Mouse (Mus musculus) bone marrow, adult 2 months (tissue): ENCODE measurements around the gene Hils1. TPM values are rescaled to one million over a fixed set of nuclear protein-coding genes. Genes with fewer than 3 reads are reported as not detected.
"Not testable (repeated sequence)": the region's sequence is repeated elsewhere in the genome, so short reads cannot be mapped to it uniquely, and the experiment has no call there.

Experiments
- H3K27ac ChIP-seq: fragments of 200-500 bp; 2 replicates; pipeline ENCODE4 v1.5.1; 2012; ENCODE audit warnings: low read depth, mild to moderate bottlenecking, control low read depth, inconsistent platforms, low read length; ENCODE audit not compliant: control insufficient read depth, poor library complexity, insufficient read depth
- H3K4me1 ChIP-seq: fragments of 200-500 bp; 2 replicates; pipeline ENCODE4 v1.6.1; 2011; ENCODE audit warnings: low read length; ENCODE audit not compliant: control insufficient read depth, insufficient read depth
- H3K4me3 ChIP-seq: fragments of 200-500 bp; replicated peaks from 2 replicates; pipeline ENCODE3; 2011; ENCODE audit warnings: mild to moderate bottlenecking, low read depth, low read length, control low read depth; ENCODE audit not compliant: control insufficient read depth
- CTCF ChIP-seq: fragments of 200-500 bp; IDR thresholded peaks from 2 replicates; pipeline ENCODE4 v1.5.1; 2011; ENCODE audit warnings: low read length, control low read depth; ENCODE audit not compliant: control insufficient read depth, insufficient read depth
- POLR2A ChIP-seq: fragments of 200-500 bp; IDR thresholded peaks from 2 replicates; pipeline ENCODE4 v1.6.1; 2011; ENCODE audit warnings: low read depth, mild to moderate bottlenecking, control low read depth, low read length, borderline replicate concordance; ENCODE audit not compliant: control insufficient read depth
- WGBS: fragments of 180-500 bp; shearing (Covaris S2); methylation state at CpG from one replicate; pipeline ENCODE4 v1.1.7; 2018; 5-methylcytosine and 5-hydroxymethylcytosine counted together
- polyA plus RNA-seq: library from polyadenylated mRNA; stranded (reverse); fragments of >200 nt; gene quantifications from 2 replicates; pipeline ENCODE4 v1.2.4, GENCODE M21; 2011; ENCODE audit warnings: low replicate concordance; ENCODE audit not compliant: missing spikeins, insufficient read depth, insufficient read length

The Hils1 gene
- polyA plus RNA-seq, 1 experiment = not detected

- no peak overlapping the region for H3K4me3 ChIP-seq
- no peak overlapping the region; the same call in 1 of the 2 replicates for H3K27ac ChIP-seq
- H3K4me1 ChIP-seq = peaks cover 1% of the 10 kb centered on the region; the same call in 1 of the 2 replicates
- 44% methylated on average over 4 of the region's 4 CpGs for WGBS
- TF ChIP-seq POLR2A (no peak), CTCF (no peak)
These were observed 38.6 kb downstream of the Hils1 start for GRCm38 (mm10) chr11:95006038-95006437.

DNA sequence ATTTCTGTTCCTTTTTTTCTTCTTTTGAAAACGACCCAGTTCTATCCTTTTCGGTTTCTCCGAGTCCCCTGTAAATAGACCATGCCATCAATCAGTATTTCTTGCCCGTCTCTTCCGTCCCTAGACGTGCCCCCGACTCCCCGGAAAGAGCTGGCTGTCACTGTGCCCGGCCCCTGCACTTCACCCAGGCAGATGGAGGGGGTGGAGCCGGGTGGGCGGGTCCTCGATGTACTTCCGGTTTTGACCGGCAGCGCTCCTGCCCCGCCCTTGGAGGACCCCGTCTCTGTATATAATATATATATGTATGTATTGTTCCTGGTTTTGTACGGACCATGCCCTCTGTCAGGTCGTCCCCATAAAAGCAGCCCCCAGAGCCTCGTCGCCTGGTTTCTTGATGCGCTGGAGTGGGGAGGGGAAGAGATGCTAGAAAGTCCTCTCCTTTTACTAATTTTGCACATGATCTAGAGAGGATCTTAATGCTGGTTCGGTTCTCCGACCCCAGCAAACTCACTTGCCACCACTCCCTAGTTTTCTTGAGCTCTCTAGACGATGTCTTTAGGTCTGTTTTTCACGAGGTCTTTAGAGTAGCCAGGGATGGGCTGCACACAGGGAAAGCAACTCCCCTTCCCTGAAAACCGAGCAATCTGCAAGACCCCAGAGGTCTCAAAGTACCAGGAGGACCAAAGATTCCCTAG, 39.3 kb downstream of the Hils1 start:
- Histone ChIP-seq H3K27ac (0 out of 2 replicates have a peak overlapping the region, but pooled peaks have one; percentile 34), H3K4me3 (peak overlapping the region; percentile 67), H3K4me1 (peaks cover 1% of the 10 kb centered on the region; the same call in 1 of the 2 replicates)
- 2% methylated on average over 27 of the region's 27 CpGs for WGBS
- no peak for TF ChIP-seq POLR2A
- TF ChIP-seq CTCF = no peak

DNA sequence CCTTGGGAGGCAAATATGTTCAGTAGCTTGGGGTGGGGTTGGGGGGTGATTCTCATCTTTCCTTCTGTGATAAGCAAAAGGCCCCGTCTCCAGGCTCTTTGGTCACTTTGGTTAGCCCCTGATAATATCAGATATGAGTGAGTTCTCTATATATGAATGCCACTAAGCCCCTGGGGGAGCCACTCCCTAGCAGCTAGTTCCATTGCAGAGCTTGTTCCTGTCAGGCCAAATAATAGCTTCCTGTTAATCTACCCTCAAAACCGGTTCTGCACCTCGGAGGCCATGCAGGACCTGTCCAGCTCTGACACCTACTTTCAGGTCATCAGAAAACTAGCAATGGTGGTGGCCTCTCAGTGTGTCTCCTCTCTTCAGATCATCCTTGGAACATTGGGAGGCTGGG, 40.0 kb downstream of the Hils1 start:
- H3K4me3 ChIP-seq = no peak overlapping the region
- peaks cover 1% of the 10 kb centered on the region; the same call in 1 of the 2 replicates for H3K4me1 ChIP-seq
- 3% methylated on average over 3 of the region's 3 CpGs for WGBS
- no peak for TF ChIP-seq CTCF
- no peak for TF ChIP-seq POLR2A
- H3K27ac ChIP-seq = no peak overlapping the region

DNA sequence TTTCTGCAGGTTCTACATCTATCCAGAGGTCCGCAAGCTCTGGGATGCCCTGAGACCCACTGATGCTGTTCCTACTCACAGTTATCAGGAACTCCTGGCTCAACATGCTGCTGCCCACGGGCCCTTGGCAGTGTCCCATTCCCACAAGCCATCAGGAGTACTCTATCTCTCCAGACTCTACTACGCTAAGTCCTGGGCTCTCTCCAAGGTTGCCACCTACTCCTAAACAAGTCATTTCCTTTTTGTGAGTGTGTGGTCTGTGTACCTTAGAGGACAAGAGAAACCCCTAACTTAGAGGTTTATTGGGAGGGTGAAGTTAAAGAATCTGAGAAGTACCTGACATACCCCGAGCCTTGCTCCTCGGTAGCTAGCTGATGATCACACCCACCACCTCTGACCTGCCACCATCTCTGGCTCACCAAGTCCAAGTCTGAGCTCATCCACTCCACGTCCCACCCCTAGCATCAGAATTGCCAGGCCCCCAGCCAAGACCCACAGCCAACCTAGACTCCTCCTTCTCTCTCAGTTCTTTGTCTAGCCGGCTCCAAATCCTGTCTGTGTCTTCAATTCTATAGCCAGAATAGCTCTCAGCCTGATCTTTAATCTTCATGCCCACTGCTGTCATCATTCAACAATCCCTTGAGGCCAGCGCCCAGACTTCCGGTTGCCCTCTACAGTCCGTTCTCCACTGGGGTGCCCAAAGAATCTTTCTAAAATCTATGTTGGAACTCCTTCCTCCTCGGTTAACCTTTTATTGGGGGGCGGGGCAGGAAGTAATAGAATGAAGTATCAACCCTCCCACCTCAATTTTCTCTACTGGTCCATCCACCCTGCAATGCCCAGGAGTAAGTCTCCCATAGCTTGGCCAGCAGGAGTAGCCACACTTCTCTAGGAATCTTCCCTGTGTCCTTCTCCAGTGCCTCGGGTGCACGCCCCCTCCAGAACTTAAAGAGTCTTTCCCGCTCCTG, 41.6 kb downstream of the Hils1 start:
- 15% methylated on average over 15 of the region's 15 CpGs for WGBS
- Histone ChIP-seq H3K4me1 (peaks cover 1% of the 10 kb centered on the region; the same call in 1 of the 2 replicates), H3K4me3 (peak overlapping the region; percentile 67), H3K27ac (peak overlapping the region; percentile 67)
- TF ChIP-seq CTCF = no peak
- TF ChIP-seq POLR2A = no peak

DNA sequence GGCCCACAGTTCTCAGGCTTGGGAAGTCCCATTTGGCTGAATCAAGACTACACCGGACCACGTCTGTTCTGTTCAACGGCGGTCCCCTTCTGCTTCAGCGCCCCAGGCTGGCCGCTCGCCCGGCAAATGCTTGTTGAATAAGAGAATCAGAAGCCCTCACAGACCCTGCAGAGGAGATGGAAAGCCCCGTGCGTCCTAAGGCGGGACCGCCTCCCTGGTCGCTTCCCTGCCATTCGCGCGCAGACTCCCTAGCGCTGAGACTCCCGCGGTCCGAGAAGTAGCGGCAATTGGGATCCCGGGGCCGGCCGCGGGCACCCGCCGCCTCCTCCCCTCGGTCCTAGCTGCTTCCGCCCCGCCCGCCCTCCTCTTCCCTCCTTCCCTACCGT, 42.2 kb downstream of the Hils1 start, which contains the start of gene Samd14:
TSS of gene Samd14 (plus strand) at position 251 of the 386 bp plus-strand sequence.
- WGBS = under 1% methylated on average over 31 of the region's 32 CpGs
- TF ChIP-seq CTCF = 0 out of 2 replicates have a peak, but pooled peaks have one; percentile 1
- peak; percentile 65; the same call in 1 of the 2 replicates for TF ChIP-seq POLR2A
- Histone ChIP-seq H3K4me1 (peaks cover 1% of the 10 kb centered on the region; the same call in 1 of the 2 replicates), H3K27ac (peak within 1 kb of the TSS; percentile 83), H3K4me3 (peak within 1 kb of the TSS; percentile 67)

DNA sequence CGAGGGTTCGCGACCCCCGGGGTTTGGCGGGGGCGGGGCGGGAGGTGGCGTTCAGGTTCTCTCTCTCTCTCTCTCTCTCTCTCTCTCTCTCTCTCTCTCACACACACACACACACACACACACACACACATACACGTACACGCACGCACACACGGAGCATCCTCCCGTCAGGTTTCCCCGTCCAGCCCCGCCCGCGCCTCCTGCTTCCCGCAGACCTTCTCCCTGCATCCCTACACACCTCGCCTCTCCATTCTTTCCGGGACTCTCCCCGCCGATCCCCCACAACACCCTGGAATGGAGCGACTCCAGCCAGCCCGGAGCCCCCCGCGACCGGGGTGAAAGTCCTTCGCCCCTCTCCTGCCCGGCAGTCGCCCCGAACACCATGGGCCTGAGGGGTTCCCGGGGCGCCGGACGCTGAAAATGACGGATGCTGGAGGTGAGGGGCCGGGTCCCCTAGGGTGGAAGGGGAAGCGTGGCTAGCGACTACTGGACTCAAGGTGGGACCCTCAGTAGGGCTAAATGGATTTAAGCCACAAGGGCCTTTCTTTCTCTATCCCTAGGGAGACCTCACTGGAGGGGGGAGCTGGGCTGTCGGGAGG, 42.8 kb downstream of the Hils1 start:
- peak overlapping the region; percentile 61 for H3K4me3 ChIP-seq
- WGBS = 14% methylated on average over 35 of the region's 40 CpGs
- peaks cover 1% of the 10 kb centered on the region; the same call in 1 of the 2 replicates for H3K4me1 ChIP-seq
- peak overlapping the region; percentile 83 for H3K27ac ChIP-seq
- TF ChIP-seq CTCF (no peak), POLR2A (no peak)

DNA sequence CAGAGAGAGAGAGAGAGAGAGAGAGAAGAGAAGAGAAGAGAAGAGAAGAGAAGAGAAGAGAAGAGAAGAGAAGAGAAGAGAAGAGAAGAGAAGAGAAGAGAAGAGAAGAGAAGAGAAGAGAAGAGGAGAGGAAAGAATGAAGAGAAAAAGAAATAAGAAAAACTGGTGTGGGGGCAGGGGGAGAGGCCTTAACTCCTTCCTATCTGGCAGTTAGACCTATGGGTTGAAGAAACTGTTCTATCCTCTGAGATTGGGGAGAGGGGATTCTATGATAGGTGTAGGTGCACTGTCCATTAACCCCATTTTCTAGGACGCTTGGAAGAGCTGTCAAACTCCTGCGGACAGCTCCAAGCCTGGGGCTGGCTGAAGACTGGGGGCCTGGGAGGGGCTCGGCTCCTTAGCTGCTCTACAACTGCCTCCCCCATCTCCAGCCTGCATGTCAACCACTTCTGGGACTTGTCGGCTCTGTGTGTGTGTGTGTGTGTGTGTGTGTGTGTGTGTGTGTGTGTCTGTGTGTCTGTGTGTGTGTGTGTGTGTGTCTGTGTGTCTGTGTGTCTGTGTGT, 43.5 kb downstream of the Hils1 start:
- H3K4me1 ChIP-seq = not testable (repeated sequence)
- H3K4me3 ChIP-seq = peak overlapping the region; percentile 70
- 0 out of 2 replicates have a peak, but pooled peaks have one; percentile 18 for TF ChIP-seq POLR2A
- peak overlapping the region; percentile 83 for H3K27ac ChIP-seq
- WGBS = 48% methylated on average over 4 of the region's 4 CpGs
